Mouse (Mus musculus): Measurements from ENCODE around the gene Spock1.

Gene Spock1

DNA sequence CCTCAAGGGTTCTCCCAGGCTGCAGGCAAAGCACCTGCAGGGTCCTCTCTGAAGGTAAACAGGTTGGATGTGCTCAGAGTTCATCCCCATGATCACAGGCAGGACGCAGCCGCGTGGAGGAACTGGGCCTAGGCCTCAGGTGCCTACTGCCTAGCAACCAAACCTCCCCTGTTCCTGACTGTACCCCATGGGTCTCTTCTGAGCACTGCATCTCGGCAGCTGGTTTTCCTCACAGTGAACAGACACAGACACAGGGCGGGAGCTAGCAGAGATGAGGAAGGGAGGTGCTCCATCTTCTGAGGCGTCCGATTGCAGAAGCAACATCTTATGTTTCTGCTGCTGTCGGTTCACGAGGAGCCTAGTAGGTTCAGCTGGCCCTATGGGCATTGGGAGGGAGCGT, 30.4 kb downstream of the Spock1 start:
- POLR2A ChIA-PET: interaction anchor here in 1 of 4 experiments (1.0 kb wide), 1 partner anchor 14 kb away, joined by 4 read pairs; no protein-coding TSS in a partner anchor
- CTCF ChIA-PET: interaction anchor here in 1 of 4 experiments (1.5 kb wide), 1 partner anchor 463 kb away, joined by 3 read pairs; no protein-coding TSS in a partner anchor

DNA sequence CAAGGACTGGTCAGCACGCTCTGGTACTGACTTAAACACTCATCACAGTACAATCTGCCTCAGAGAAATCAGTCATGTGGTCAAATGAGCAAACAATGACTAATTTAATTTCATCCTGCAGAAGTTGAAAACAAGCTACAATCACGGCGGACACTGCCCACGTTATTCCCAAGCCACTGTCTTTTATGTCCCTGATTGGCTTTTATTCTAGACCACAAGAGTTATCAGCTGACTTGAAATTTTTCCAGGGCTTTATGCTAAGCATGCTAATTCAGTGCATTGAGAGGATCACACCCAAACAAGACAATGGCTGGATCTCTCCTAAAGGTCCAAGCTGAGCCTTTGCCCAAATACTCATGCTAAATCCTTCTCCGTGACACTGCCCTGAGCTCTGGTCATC, 31.2 kb downstream of the Spock1 start:
- ChIA-PET POLR2A (interaction anchor here in 1 of 4 experiments (1.0 kb wide), 1 partner anchor 15 kb away, joined by 4 read pairs; no protein-coding TSS in a partner anchor), CTCF (no interaction called here)

DNA sequence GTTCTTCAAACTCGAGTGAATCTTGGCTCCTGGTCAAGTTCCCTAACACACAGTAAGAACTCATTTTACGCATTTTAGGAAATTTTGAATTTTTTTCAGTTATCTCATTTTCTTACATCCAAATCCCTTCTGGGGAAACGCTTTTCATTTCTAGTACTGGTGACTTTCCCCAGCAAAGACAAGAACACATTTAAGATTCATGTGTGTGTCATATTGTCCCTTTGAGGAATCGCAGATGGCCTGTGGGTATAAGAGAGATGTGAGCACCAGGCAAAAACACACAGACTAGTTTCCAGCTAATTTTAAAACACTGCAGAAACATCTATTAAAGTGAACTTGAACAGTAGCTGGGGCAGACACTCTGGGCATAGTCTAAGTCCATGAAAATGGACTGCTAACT, 38.1 kb downstream of the Spock1 start:
- POLR2A ChIA-PET: no interaction called here
- CTCF ChIA-PET: no interaction called here

DNA sequence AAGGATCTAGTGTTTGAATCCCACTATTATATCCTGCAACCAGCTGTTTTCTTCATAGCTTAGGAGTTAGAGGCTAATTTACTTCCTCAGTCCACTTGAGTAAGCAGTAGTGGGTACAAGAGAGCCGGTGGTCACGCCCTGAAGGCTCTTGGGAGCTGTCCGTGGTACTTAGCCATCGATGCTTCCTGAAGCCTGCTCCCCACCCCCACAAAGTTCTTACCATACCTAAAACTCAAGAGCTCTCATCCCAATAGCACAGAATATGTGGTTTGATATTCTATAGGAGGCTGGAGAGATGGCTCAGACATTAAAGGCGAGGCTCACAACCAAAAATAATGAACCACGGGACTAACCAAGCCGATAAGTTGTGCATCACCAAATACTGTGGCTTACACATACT, 40.5 kb downstream of the Spock1 start:
- POLR2A ChIA-PET: no interaction called here
- CTCF ChIA-PET: interaction anchor here in 2 of 4 experiments (0.6 to 1.3 kb wide), 2 partner anchors 41 to 486 kb away, joined by 3 read pairs; partner anchors contain the start of gene Spock1 (in 1 of the 2)

DNA sequence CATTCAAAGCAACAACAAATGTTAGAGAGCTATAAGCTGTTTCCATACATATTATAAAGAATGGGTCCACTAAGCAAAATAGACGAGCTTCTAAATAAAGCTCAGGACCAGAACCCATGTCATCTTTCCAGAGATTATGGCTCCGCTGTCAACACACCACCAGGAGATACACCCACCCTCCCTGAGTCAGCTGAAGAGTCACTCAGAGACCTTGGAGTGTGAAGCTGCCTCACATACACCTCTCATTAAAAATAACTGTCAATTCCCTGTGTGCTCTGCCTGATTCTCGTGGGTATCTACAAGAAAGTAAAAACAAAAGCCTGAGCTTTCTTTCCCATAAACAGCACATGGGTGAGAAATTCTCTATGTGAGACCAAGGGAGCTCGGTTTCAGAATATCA, 43.1 kb downstream of the Spock1 start:
- ChIA-PET POLR2A (no interaction called here), CTCF (no interaction called here)

DNA sequence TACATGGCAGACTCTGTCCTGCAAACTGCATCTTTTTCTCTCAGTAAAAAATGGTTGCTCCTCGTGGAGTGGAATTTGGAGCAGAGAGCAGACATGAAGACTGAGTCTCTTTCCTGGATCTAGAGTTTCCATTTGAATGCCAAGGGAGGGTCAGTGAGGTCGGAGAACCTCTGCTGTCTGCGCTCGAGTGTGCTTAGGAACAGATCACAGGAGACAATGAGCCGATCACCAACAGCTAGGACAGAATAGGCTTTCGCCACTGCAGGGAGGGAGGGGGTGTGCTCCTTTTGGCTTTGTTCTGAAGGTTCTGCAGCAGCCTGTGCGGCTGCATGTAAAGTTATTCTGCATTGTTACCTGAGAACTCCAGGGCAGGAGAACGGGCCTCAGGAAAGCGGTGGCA, 49.6 kb downstream of the Spock1 start:
- CTCF ChIA-PET: no interaction called here

DNA sequence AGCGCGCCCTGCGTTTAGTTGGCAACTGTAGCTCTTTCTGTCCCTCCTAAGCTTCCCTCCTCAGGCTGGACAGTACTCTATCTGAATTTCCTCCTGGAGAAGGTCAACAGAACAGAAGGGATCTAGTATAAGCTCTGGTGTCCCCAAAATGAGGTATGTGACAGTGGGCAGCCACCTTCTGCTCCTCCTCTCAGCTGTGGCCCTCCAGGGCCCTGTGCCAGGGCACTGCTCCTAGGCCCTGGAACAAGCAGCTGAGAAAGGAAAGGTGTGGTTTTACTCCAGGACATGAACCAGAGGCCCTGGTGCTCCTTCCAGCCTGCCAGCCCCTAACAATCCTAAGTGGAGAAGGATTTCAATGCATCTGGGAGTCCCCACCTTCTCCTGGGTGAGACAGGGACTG, 51.1 kb downstream of the Spock1 start:
- ChIA-PET CTCF (no interaction called here), POLR2A (no interaction called here)

More for the DNA sequence above, 49.6 kb downstream of the Spock1 start:
- POLR2A ChIA-PET: no interaction called here

DNA sequence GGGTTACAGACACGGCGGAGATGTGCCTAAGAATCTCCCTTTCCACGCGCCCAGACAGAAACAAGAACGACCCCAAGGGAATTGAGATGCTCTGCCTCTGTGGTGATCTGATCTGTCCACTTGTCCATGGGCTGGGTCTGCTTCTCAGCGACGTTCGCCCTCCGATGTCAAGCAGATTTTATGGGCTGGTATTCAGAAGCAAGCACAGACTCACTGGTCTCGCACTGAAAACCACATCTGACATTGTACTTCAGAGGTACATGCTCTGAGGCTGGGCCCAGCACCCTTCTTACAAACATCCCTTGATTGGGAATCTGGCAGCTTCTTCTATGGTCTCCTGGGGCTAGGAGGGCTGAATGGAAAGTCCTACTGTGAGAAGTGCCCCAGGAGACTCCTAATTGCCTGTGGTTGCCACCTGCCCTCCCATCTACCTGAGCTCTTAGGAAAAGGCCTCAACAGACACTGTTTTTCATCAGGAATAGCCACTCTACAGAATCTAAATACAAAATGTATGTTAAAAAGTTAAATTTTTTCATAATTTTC, 51.8 kb downstream of the Spock1 start:
- CTCF ChIA-PET: no interaction called here
- POLR2A ChIA-PET: no interaction called here

DNA sequence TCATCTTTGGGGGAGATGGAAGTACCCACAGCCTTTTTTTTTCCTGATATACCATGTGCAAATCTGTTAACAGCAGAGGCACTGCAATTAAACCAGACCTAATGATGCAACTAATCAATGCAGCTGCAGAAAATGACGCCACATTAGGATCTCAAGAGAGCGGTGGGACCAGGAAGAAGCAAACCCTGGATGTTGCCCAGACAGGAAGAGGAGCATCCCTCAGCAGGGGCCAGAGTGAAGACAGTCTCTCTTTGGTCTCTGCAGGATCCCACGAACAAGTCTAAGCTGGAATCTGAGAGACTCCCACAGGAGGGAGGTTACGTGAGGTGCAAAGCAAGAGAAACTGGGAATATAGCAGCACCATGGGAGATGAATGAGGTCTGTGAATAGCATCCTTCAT, 52.4 kb downstream of the Spock1 start:
- POLR2A ChIA-PET: no interaction called here
- CTCF ChIA-PET: no interaction called here

DNA sequence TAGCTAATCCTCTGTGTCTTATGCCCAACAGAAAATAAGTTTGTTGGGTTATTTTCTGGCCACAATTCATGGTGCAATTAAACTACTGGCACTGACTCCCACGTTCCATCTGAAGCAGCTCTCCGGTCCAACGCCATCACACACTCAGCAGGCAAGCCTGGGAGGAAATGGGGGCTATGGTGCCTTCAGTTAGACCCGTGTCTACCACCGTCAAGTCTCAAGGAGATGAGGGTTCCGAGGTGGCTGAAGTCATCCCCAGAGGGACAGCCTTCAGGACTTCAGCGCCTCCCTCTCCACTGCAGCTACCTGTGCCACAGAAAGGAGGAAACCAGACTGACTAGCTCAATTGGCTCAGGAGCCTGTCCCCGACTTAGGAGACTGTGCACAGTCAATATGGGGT, 53.7 kb downstream of the Spock1 start:
- CTCF ChIA-PET: interaction anchor here (0.5 to 0.9 kb wide), 4 partner anchors 9 to 747 kb away, joined by 3 read pairs; no protein-coding TSS in a partner anchor
- POLR2A ChIA-PET: no interaction called here

DNA sequence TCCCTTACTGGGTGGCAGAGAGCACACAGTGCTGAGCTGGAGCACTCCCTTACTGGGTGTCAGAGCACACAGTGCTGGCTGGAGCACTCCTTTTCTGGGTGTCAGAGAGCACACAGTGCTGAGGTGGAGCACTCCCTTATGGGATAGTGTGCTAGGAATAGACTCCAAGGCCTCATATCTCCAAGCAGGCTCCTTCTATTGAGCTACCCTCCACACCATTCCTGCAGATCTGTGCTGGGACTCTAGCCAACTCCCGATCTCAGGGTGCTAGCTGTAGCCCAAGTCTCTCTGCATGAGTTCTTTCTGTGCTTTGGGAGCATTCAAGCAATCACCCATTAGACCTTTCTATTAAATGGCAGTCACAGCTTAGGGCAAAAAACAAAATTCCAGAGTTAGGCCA, 54.5 kb downstream of the Spock1 start:
- CTCF ChIA-PET: interaction anchor here in 1 of 4 experiments (0.7 kb wide), 1 partner anchor 746 kb away, joined by 3 read pairs; no protein-coding TSS in a partner anchor
- POLR2A ChIA-PET: no interaction called here

DNA sequence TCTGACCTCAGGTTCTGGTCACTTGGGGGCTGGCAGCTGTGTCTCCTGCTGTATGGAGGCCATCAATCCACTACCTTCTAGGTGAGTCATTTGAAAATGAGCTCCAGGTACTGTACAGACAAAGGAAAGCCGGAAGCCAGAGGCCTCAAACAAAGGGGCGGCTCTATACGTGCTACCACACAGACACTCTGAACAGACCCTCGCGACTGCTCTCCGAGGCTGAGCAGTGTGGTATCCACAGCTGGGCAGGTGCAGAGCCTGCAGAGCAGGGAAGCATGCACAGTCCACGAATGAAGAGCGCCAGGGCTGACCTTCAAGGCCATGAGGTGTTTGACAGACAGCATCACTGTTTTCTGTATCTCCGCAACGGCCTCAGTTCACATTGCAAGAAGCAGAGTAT, 55.0 kb downstream of the Spock1 start:
- ChIA-PET POLR2A (no interaction called here), CTCF (no interaction called here)

DNA sequence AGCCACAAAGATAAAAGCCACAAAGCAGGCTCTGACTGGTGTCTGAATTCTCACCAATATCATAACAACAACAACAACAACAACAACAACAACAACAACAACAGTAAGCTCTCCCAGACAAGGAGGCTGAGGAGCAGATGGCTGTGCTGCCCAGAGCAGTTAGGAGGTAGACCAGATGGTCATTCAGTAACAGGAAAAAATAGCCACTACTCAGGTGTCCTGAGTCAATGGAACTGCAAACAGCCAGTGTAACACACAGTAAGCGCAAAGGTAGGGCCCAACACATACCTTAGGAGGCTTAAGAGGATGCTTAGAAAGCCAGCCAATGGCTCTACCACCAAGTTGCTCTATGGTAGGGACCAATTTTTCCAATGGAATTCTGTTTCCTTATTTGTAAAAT, 59.2 kb downstream of the Spock1 start:
- CTCF ChIA-PET: no interaction called here
- POLR2A ChIA-PET: interaction anchor here in 1 of 4 experiments (0.6 kb wide), 1 partner anchor 323 kb away, joined by 3 read pairs; no protein-coding TSS in a partner anchor

DNA sequence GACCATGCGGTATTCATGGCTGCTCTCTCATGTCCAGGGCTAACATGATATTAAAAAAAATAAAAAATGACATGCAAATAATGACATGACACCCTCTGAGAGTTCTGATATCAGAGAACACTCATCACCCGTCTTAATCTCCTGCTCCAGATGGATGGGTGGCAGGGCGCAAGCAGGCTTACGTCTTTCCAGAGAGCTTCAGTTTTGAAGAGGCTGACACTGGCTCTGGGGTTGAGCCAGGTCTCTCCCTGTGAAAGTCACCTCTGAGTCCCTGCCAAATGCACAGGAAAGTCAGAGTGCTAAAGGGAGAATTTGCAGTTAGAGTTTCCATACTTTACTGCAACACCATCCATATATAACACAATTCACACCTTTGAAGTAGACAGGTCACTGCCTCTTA, 61.0 kb downstream of the Spock1 start:
- POLR2A ChIA-PET: no interaction called here
- CTCF ChIA-PET: no interaction called here

DNA sequence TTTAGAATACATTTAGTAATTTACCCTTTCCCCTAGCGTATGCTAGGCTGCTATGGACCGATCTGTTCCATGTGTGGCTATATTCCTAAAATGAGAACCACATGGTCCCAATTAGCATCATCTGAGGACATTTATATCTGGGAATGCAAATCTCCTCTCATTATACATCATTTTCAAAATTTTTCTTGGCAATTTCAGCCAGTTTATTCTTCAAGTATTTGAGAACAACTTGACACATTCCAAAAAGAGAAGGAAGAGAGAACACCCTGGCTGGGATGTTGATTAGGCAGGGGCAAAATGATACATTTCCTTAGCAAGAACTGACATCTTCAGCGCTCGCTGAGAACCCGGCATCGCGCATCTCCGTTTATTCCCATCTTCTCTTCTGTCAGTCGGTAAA, 61.7 kb downstream of the Spock1 start:
- ChIA-PET CTCF (no interaction called here), POLR2A (no interaction called here)

DNA sequence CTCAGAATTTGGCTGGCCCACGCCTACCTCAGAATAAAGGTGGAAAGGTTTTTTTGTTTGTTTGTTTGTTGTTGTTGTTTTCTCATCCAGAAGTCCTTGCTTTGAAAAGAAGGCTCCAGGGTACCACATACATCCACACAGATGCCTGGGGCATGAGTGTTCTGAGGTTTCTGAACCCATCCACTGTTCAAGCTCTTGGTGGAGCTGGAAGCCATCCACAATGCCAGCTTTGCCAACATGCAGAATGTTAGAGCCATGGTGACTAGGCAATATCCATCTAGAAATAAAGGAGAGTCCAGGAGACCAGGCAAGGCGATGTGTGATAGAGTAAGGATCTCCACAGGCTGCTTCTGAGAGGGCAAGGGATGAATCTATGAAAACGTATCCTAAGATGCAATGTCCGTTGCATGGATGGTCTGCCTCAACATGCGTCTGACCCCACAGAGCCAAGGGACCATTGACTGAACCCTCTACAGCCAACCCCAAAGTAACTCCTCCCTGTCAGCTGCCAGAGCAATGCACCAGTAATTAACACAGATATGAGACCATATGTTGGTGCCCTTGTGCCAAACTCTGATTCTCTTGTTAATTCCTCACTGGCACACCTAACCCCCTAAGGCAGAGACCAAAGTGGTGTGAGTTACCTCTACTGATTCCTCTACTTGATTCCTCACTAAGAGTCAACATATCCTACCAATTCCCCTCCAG, 66.8 kb downstream of the Spock1 start:
- ChIA-PET POLR2A (no interaction called here), CTCF (no interaction called here)

DNA sequence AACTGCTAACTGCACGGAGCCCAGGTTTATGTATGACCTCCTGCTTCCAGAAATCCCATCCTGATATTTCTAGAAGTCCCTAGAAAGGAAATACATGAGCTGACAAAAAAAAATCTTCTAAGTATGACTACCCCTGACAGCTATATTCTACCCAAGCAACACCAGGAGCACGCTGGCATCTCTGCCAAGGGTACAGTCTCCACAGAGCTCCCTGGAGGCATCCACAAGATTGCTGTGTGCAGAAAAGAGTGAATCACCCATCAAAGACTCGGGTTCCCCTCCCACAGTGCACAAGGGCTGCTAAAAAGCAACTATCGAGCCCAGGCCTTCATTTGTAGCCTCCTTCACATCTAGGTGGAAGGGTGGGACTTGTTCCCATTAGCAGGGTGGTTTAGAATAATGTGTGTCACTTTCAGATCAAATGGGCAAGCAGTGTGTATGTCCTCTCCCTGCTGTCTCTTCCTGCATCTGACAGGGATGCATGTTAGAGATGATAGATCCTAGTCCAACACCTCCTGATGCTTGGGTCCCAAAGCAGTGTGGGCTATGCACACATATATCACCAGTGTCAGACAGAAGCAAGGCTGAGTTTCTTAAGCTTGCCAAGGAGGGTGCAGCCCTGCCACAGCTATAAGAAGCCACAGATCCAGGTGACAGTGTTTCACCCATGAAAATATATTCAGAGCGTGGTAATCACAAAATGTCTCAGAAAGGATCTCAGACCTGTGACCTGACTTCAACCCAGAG, 70.3 kb downstream of the Spock1 start:
- POLR2A ChIA-PET: no interaction called here
- CTCF ChIA-PET: no interaction called here

DNA sequence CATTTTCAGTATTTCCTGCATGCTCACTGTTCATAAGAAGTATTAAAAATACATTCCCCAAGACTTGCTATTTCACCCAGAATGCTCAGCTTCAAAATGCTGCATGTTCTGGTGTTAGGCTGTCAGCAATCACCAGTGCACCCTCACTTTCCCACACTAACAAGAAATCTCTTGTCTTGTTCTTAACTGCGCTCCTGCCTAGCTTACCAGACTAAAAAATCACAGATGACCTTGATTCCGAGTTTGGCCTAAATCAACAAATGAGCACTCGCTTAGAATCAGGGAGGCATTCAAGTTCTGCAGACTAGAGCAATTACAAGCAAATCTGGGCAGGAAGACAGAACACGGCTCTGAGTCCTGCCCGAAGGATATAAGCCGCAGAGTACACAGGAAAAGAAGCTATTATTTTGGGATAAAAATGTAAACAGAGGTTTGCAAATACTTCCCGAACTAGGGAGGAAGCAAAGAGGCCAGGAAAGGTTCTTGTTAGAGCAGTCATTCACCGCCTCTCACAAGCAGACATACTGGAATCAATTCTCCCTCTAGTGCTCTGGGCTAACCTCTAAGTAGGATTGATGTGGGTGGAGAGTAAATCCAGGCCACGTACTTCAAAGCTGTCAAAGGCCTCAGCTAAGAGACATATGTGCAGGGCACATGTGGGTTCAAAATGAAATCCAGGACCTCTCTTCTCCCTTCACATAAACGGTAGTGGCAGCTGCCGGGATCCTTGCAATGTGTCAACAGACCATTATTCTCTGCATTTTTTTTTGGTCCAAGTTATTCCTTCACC, 76.6 kb downstream of the Spock1 start:
- POLR2A ChIA-PET: no interaction called here
- CTCF ChIA-PET: no interaction called here

DNA sequence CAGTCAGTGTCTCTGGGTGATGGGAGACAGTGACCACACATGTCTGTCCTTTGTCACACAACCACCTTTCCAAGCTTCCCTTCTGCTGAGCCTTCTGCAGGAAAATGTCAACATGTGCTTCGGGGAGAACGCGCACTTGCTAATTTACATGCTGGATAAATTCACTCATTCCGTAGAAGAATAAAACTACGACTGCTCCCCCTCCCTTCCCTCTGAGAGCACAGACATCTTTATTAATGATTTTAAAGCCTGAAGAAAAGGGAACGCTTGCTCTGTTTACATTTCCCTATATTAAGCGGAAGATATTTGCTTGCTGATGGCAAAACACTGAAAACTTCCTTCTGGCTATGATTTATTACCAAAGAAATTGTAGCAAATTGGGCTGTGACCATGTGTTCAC, 77.2 kb downstream of the Spock1 start:
- CTCF ChIA-PET: interaction anchor here in 1 of 4 experiments (0.6 kb wide), 1 partner anchor 194 kb away, joined by 3 read pairs; no protein-coding TSS in a partner anchor
- POLR2A ChIA-PET: no interaction called here

DNA sequence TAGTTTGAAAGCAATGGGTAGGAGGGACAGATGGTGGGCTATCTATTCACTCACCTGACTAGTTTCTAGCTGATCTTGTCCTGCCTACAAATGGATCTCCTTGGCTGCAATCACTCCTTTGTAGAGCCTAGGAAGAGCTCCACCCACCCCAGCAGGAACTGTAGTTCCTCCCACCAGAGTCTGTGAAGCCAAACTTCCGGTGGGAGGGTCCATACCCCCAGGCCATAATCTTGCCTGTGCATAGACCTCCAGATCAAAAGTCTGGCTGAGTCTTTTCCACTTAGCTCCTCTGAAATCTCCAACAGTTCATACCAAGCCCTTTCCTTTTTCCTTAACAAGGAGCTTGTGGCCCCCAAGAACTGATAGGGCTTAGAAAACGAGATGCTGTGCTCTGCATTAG, 78.0 kb downstream of the Spock1 start:
- ChIA-PET POLR2A (no interaction called here), CTCF (interaction anchor here in 1 of 4 experiments (0.5 kb wide), 1 partner anchor 118 kb away, joined by 4 read pairs; no protein-coding TSS in a partner anchor)
